Mouse (Mus musculus): Measurements from ENCODE around the gene Taok2.
A peak's percentile ranks its signal among the peaks of the same experiment; 100 is the strongest.

Taok2 gene

DNA sequence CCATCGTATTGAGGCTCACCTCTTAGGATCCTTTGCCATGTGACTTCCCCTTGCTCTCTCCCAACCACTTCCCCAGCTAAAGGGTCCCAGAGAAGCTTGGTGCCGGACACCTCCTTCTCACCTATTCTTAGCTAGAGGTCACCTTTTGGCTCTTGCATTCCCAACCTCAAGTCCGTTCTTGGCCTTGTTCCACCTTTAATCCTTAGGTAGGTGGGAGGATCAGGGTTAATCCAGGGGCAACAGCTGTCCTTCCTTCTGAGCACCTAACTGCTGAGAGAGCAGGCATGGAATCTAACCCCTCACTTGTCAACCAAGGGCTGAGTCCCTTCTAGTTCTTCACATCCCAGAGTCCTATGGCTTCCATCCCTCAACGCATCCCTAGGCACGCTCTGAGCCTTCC is 58.6 kb downstream of the Taok2 start:
- DNase-seq (ENCODE audit: low read depth) = no peak

DNA sequence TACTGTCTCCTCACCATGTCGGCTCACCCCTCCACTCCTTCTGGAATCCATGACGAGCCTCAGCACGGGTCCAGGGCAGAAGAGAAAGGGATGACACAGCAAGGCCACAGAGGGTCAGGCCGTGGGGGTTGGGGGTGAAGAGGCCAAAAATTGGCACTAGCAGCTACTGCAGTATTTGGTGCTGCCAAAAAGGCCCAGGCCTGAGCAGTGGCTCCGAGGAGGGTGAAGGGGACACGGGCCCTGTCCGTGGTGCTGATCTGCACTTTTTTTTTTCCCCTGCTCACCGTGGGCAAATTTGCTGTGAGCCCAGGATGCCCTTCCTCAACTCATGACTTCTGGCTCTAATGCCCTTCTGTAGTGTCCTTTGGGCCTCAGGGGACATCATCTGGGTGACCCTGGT is 59.1 kb downstream of the Taok2 start:
- DNase-seq (ENCODE audit: low read depth) = peak; percentile 37

DNA sequence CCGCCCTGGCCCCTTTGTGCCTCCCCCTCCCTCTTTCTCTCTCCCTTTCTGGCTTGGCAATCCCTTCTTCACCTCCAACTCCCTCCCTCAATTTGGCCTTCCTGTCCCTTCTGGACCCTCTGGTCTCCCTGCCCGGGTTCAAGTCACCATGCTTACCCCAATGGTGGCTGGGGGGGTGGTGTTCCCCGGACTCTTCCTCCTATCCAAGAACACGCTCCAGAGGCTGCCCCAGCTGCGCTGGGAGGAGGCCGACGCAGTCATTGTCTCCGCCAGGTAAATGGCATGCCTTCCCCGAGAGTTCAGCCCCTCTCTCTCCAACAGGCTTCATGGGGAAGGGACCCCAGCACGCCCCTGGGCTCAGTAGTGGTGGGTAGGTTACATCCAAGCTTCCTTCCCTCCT is 60.6 kb downstream of the Taok2 start:
- no peak for DNase-seq (ENCODE audit: low read depth)

DNA sequence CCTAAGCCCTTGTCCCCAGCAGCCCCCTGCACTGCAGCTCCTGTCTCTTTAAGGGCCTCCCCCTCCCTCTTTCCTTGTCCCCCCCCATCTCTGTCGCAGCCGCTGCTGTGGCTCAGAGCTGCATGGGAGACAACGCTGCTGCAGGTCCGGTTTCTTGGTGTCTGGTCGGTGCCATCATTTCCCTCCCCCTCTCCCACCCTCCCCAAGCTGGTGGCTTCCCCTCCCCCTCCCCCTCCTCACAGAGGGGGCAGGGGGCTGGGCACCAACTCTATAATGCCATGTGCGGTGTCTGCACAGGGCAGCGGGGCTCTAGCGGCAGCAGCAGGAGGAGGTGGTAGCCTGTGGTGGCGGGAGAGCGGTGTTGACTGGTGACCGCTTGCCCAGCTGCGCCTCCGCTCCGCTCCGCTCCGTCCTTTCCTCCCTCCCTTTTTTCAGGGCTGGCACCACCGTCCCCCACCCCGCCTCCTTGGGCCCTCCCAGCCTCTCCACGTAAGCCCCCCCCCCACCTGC is 61.2 kb downstream of the Taok2 start:
- no peak for DNase-seq (ENCODE audit: low read depth)

DNA sequence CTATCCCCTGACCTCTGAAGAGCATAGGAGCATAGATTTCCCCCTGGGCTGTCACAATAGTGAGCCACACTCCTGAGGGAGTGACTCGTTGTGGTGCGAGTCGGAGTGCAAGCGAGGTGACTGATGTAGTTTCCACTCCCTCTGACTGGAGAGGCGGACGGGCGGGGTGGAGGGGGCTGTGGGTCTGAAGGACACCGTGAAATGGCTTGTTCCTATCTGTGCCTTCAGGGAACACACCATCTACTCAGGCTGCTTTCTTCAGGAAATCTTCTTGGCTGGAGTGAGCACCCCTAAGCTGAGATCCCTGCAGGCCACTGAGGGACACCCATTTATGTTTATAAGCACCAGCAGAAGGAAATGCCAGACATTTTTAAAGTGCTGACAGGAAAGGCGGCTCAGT is 61.8 kb downstream of the Taok2 start:
- DNase-seq (ENCODE audit: low read depth) = no peak

DNA sequence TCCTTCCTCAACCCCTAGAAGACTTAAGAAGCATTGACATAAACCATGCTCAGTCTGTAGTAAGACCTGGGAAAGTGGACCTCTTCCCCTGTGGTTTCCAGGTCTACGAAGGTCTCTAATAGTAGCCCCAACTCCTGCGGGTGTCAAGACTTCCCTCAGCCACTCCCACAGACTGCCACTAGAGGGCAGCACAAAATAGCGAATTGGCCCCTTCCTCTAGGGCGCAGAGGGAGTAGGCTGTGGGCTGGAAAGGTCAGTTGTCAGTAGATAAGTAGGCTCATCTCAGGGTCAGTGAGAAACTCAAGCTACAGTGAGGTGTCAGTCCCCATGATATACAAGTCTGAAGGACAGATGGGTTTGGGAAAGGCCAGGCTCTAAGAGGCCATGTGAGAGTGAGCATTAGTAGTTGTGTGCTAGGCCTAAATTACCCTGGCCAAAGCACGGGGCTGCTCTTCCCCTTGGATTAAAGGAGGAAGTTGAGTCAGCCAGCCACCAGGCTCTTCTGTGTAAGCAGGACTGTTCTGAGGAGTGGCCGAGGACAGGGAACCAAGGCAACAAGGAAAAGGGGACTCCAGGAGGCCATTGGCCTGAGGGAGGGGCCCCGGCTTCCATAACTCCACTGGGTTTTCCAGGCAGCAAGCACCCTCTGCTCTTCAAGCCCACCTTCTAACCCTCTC is 62.5 kb downstream of the Taok2 start:
- peak; percentile 86 for DNase-seq (ENCODE audit: low read depth)

DNA sequence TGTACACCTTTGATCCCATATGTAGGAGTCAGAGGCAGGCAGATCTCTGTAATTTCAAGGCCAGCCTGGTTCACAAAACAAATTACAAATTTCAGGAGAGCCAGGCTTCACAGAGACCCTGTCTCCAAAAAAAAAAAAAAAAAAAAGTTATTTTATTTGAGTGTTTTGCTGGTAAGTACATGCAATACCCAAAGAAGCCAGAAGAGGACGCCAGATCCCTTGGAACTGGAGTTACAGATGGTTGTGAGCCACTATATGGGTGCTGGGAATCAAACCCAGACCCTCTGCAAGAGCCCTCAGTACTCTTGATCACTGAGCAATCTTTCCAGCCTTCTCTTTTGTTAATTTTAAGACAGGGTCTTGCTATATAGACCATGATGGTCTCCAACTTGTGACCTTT is 65.7 kb downstream of the Taok2 start:
- no peak for DNase-seq (ENCODE audit: low read depth)

DNA sequence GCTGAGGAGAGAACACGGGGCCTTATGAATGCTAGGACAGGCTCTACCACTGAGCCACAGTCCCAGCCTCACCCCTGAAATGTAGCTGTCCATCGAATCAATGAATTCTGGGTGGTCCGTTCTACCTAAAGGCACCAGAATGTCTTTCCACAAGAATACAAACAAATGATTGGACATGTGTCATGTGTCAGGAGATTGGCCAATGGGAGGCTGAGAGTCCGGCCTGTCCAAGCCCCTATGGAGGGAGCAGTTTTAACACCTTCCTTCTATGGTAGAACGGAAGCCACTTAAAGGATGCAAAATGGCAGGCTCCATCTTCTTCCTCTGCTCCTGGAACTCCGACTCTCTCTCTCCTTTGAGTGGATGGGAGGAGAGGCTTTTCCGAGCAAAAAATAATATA is 66.9 kb downstream of the Taok2 start:
- no peak for DNase-seq (ENCODE audit: low read depth)

DNA sequence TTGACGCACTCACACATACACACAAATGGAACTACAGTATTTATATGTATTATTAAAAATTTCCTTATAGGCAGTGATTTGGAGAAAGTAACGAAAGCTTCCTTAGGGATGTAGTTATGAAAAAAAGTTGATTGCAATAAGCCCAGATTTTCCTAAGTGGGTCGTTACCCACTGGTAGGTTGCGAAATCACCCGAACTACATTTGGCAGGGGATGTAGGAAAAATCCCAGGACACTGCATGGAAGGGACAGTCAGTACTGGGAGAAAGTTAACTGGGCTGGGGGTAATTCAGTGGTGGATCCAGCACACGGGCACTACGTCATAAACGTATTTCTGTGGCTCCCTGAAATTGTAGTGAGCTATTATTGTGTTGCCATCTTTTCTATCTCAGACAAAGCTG is 68.0 kb downstream of the Taok2 start:
- DNase-seq (ENCODE audit: low read depth) = no peak

DNA sequence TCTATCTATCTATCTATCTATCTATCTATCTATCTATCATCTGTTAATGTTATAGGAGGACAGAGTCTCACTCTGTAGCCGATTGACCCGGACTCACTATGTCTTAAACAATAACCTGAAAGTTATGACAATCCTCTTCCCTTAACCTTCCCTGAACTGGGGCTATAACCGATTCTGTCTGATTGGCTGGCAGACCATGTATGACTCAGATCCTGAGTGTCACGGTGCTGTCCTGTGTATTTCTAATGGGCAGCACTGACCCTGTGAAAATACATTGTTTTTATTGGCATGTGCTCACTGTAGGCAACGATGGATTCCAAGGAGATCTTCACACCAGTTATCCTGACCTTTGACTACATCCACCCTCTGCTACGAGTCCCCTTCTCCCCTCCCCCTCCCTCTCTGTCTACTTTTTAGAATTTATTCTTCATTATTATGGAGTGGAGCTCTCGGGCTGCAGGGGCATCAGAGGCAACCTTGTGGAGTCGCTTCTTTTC is 68.7 kb downstream of the Taok2 start:
- peak; percentile 68 for DNase-seq (ENCODE audit: low read depth)
